Mouse (Mus musculus) MEL (cell line): Measurements from ENCODE around the gene Thsd7b.

Experiments
- BHLHE40 ChIP-seq: IDR thresholded peaks from 2 replicates; pipeline ENCODE4 v1.6.1; 2012; ENCODE audit warnings: low read depth, mild to moderate bottlenecking, inconsistent platforms, low read length, improper control_type of control experiment, borderline replicate concordance
- CHD2 ChIP-seq: IDR thresholded peaks from 2 replicates; pipeline ENCODE4 v1.6.1; 2011; ENCODE audit warnings: low read length, improper control_type of control experiment
- CTCF ChIP-seq, 3 experiments: IDR thresholded peaks in 2 of 3; conservative IDR thresholded peaks in 1 of 3; 2 replicates each; pipeline ENCODE4 v1.5.1; 2011 to 2012; ENCODE audit warnings: low read length in 3 of 3, low read depth in 2 of 3, mild to moderate bottlenecking in 2 of 3, improper control_type of control experiment in 1 of 3, inconsistent platforms in 1 of 3, mixed read lengths in 1 of 3, moderate library complexity in 1 of 3; ENCODE audit not compliant: control insufficient read depth in 1 of 3, insufficient read depth in 1 of 3, poor library complexity in 1 of 3, severe bottlenecking in 1 of 3
- MAFK ChIP-seq: IDR thresholded peaks from 2 replicates; pipeline ENCODE4 v1.6.1; 2011; ENCODE audit warnings: low read depth, mild to moderate bottlenecking, low read length, improper control_type of control experiment, borderline replicate concordance
- POLR2A ChIP-seq, 2 experiments: IDR thresholded peaks; 2 replicates each; pipeline ENCODE4 v1.6.1; 2011 to 2012; ENCODE audit warnings: low read length in 2 of 2, mild to moderate bottlenecking in 2 of 2, control low read depth in 1 of 2, improper control_type of control experiment in 1 of 2, low read depth in 1 of 2, moderate library complexity in 1 of 2; ENCODE audit not compliant: control insufficient read depth in 1 of 2, insufficient read depth in 1 of 2, poor library complexity in 1 of 2
- POLR2AphosphoS5 ChIP-seq: IDR thresholded peaks from 2 replicates; pipeline ENCODE4 v1.6.1; 2012; ENCODE audit warnings: low read depth, borderline replicate concordance, mild to moderate bottlenecking, inconsistent platforms, low read length, moderate library complexity, mixed read lengths
- USF2 ChIP-seq, 2 experiments: IDR thresholded peaks; 2 replicates each; pipeline ENCODE4 v1.6.1; 2011 to 2012; ENCODE audit warnings: improper control_type of control experiment in 2 of 2, low read length in 2 of 2, borderline replicate concordance in 1 of 2, inconsistent platforms in 1 of 2, low read depth in 1 of 2, mild to moderate bottlenecking in 1 of 2; ENCODE audit not compliant: insufficient read depth in 1 of 2

DNA sequence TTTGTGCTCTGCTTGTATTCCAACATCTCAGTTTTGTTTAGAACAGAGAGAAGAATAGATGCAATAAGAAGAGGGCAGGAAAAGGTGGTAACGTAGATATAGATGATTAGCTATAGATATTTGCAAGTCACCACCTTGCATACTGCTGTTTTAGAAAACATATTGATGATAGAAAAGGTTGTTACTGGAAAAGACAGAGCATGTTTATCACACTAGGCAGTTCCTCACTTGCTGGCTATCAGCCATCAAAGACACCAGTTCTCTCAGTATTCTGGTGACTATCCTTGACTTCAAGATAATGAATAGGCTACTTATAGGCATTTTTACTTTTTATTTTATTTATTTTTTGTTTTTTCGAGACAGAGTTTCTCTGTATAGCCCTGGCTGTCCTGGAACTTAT lies 717.7 kb downstream of the Thsd7b start:
- TF ChIP-seq POLR2A (IDR thresholded peaks at IDR 0.05; ENCODE audit: control insufficient read depth in 1 of 2, insufficient read depth in 1 of 2, low read depth in 1 of 2, low read length in 2 of 2, poor library complexity in 1 of 2) (no peak), BHLHE40 (no peak), MAFK (no peak), USF2 (IDR thresholded peaks at IDR 0.05; ENCODE audit: borderline replicate concordance in 1 of 2, insufficient read depth in 1 of 2, low read depth in 1 of 2, low read length in 2 of 2) (no peak), CTCF (IDR thresholded peaks at IDR 0.05 in 2 of 3, conservative IDR thresholded peaks at IDR 0.05 in 1 of 3; ENCODE audit: control insufficient read depth in 1 of 3, insufficient read depth in 1 of 3, low read depth in 2 of 3, low read length in 3 of 3, poor library complexity in 1 of 3, severe bottlenecking in 1 of 3) (no peak), CHD2 (no peak), POLR2AphosphoS5 (no peak)
